Mouse (Mus musculus) G1E (cell line): ENCODE results near the gene Mup6.
"Not testable (repeated sequence)": the region's sequence is repeated elsewhere in the genome, so short reads cannot be mapped to it uniquely, and the experiment has no call there.

Source experiments
- CTCF ChIP-seq: IDR thresholded peaks from 2 replicates; pipeline ENCODE4 v1.5.1; 2012; ENCODE audit warnings: low read depth, low read length, inconsistent platforms, mixed read lengths
- GATA1 ChIP-seq: IDR thresholded peaks from 2 replicates; pipeline ENCODE4 v1.6.1; 2012; ENCODE audit warnings: borderline replicate concordance, low read length, inconsistent platforms, mixed read lengths
- POLR2AphosphoS5 ChIP-seq: IDR thresholded peaks from 2 replicates; pipeline ENCODE4 v1.6.1; 2012; ENCODE audit warnings: low read depth, low read length, inconsistent platforms; ENCODE audit not compliant: insufficient replicate concordance

- not testable (repeated sequence) for TF ChIP-seq CTCF, POLR2AphosphoS5, GATA1
These were observed 56.0 kb downstream of the Mup6 start for GRCm38 (mm10) chr4:60020141-60020540.
